Mouse (Mus musculus): ENCODE data around the gene Mrgprx2.
"Not testable (repeated sequence)": the region's sequence is repeated elsewhere in the genome, so short reads cannot be mapped to it uniquely, and the experiment has no call there.

Mrgprx2 gene

GRCm38 (mm10) chr7:48499221-48499620 lies at the start of gene Mrgprx2:
Gene Mrgprx2 (minus strand): TSS chr7:48499321.
- TF ChIP-seq CTCF (conservative IDR thresholded peaks at IDR 0.05; ENCODE audit: low read length) = no peak
- Histone ChIP-seq H3K36me3 (ENCODE audit: insufficient read depth, low read length) (no peaks in the 10 kb centered on the region), H3K9me3 (ENCODE audit: low read length) (no peaks in the 10 kb centered on the region), H3K4me3 (replicated peaks; ENCODE audit: low read length) (no peak within 1 kb of the TSS), H3K4me1 (replicated peaks; ENCODE audit: low read depth, low read length) (no peaks in the 10 kb centered on the region), H3K27me3 (ENCODE audit: insufficient read depth, low read length) (no peaks in the 10 kb centered on the region)

- H3K36me3 ChIP-seq (ENCODE audit: insufficient read depth, low read length) = no peaks in the 10 kb centered on the region
- no peaks in the 10 kb centered on the region for H3K27me3 ChIP-seq (ENCODE audit: insufficient read depth, low read length)
- no peaks in the 10 kb centered on the region for H3K4me1 ChIP-seq (replicated peaks; ENCODE audit: low read depth, low read length)
- no peaks in the 10 kb centered on the region for H3K9me3 ChIP-seq (ENCODE audit: low read length)
- no peak within 1 kb of the TSS for H3K4me3 ChIP-seq (replicated peaks; ENCODE audit: low read length)
- TF ChIP-seq CTCF (conservative IDR thresholded peaks at IDR 0.05; ENCODE audit: low read length) = no peak
These were observed 42.9 kb downstream of the Mrgprx2 start, which contains the start of gene Mrgprb1 for GRCm38 (mm10) chr7:48456242-48456641. Gene Mrgprb1 (minus strand): TSS chr7:48456342.

GRCm38 (mm10) chr7:48436581-48436980 lies 62.5 kb downstream of the Mrgprx2 start:
- H3K9me3 ChIP-seq (ENCODE audit: low read length) = peaks cover 26% of the 10 kb centered on the region
- H3K27me3 ChIP-seq (ENCODE audit: insufficient read depth, low read length) = no peaks in the 10 kb centered on the region
- no peaks in the 10 kb centered on the region for H3K4me1 ChIP-seq (replicated peaks; ENCODE audit: low read depth, low read length)
- H3K4me3 ChIP-seq (replicated peaks; ENCODE audit: low read length) = no peak overlapping the region
- TF ChIP-seq CTCF (conservative IDR thresholded peaks at IDR 0.05; ENCODE audit: low read length) (no peak), NANOG (IDR thresholded peaks at IDR 0.05; ENCODE audit: borderline replicate concordance, low read length) (no peak), POU5F1 (IDR thresholded peaks at IDR 0.05; ENCODE audit: borderline replicate concordance, low read length) (no peak)
- H3K36me3 ChIP-seq (ENCODE audit: insufficient read depth, low read length) = no peaks in the 10 kb centered on the region

GRCm38 (mm10) chr7:48435936-48436335 lies 63.2 kb downstream of the Mrgprx2 start:
- not testable (repeated sequence) for H3K27me3 ChIP-seq (ENCODE audit: insufficient read depth, low read length); H3K36me3 ChIP-seq (ENCODE audit: insufficient read depth, low read length); H3K4me1 ChIP-seq (replicated peaks; ENCODE audit: low read depth, low read length); H3K4me3 ChIP-seq (replicated peaks; ENCODE audit: low read length)
- peaks cover 26% of the 10 kb centered on the region for H3K9me3 ChIP-seq (ENCODE audit: low read length)

Measured in E14TG2a.4 (cell line).